15 mouse cellular contexts compared by ENCODE assay signal in genomic region chr1:86217976-86218375, GRCm38 (mm10).
DNase-seq lines count a peak whose midpoint lies in the region; ATAC-seq and TF ChIP-seq lines count a peak whose summit lies in the region.
"Had no signal": no experiment of that assay in that cellular context is flagged by ENCODE, and none has a peak within 500 bp of the region (broad histone marks: within the 10 kb centered on the region; RNA-seq: fewer than 3 reads in every experiment).

No protein-coding gene starts in this region.

- no peak overlapping the region for H3K4me3 ChIP-seq in kidney, postnatal 0 days (replicated peaks; ENCODE audit: low read depth, low read length)
- H3K4me3 ChIP-seq in bone marrow, adult 2 months (replicated peaks; ENCODE audit: control insufficient read depth, low read depth, low read length): no peak overlapping the region
- H3K4me3 ChIP-seq: midbrain, embryonic 10.5 days; myocyte had no signal

- H3K4me1 ChIP-seq in kidney, postnatal 0 days (replicated peaks; ENCODE audit: insufficient read depth, low read length): no peaks in the 10 kb centered on the region
- H3K4me1 ChIP-seq in bone marrow, adult 2 months (ENCODE audit: control insufficient read depth, insufficient read depth, low read length): peaks cover 18% of the 10 kb centered on the region
- H3K4me1 ChIP-seq: midbrain, embryonic 10.5 days had no signal

- TF ChIP-seq CTCF in kidney, postnatal 0 days (IDR thresholded peaks at IDR 0.05; ENCODE audit: low read depth): no peak
- TF ChIP-seq CTCF in bone marrow, adult 2 months (IDR thresholded peaks at IDR 0.05; ENCODE audit: control insufficient read depth, insufficient read depth, low read length): no peak

- 27% methylated on average over 6 of the region's 6 CpGs for WGBS in kidney, postnatal 0 days
- WGBS in bone marrow, adult 2 months: 18% methylated on average over 6 of the region's 6 CpGs

- no peak overlapping the region for H3K9ac ChIP-seq in kidney, postnatal 0 days (ENCODE audit: low read depth, low read length)
- H3K9ac ChIP-seq: liver, embryonic 14.5 days had no signal

- H3K27me3 ChIP-seq in kidney, postnatal 0 days (ENCODE audit: insufficient read depth, low read length): no peaks in the 10 kb centered on the region

- H3K36me3 ChIP-seq in kidney, postnatal 0 days (ENCODE audit: insufficient read depth, low read length): peaks cover 9% of the 10 kb centered on the region; the same call in 1 of the 2 replicates

- no peak for DNase-seq in kidney, postnatal 0 days (ENCODE audit: low spot score)
- no peak for DNase-seq in kidney, postnatal 10 days
- peak; percentile 24 for DNase-seq in forelimb bud, embryonic 11.5 days (ENCODE audit: low read depth, low spot score)
- DNase-seq in retina, postnatal 1 day: peak; percentile 65
- DNase-seq in gastrocnemius, adult 8-10 months (ENCODE audit: low spot score in 2 of 2): no peak
- DNase-seq in thymus, postnatal 36 days: no peak
- no peak for DNase-seq in MN1 (ENCODE audit: low spot score)
- DNase-seq: cerebellum, adult 9-10 months; heart, adult 11 months had no signal

- no peak overlapping the region for H3K4me2 ChIP-seq in kidney, postnatal 0 days (ENCODE audit: low read length)

- peak; percentile 54; the same call in 1 of the 2 replicates for ATAC-seq in kidney, postnatal 0 days (replicated peaks; ENCODE audit: low FRiP score, low read depth)
- ATAC-seq: forebrain, embryonic 16.5 days; hindbrain, postnatal 0 days had no signal

- H3K27ac ChIP-seq in kidney, postnatal 0 days: peak overlapping the region; percentile 37; the same call in 1 of the 2 replicates
- peak overlapping the region; percentile 23 for H3K27ac ChIP-seq in bone marrow, adult 2 months (ENCODE audit: control insufficient read depth, insufficient read depth, low read depth, low read length, poor library complexity)
- H3K27ac ChIP-seq: hindbrain, postnatal 0 days; liver, embryonic 14.5 days; midbrain, embryonic 10.5 days had no signal

- TF ChIP-seq POLR2A in bone marrow, adult 2 months (IDR thresholded peaks at IDR 0.05; ENCODE audit: borderline replicate concordance, control insufficient read depth, low read depth, low read length): no peak

- no peaks in the 10 kb centered on the region for H3K9me3 ChIP-seq in kidney, postnatal 0 days (replicated peaks; ENCODE audit: low read length)
- H3K9me3 ChIP-seq: midbrain, embryonic 10.5 days had no signal

Comparison
In these comparisons a context has a peak if more than half of its experiments do, and no peak if none do; other contexts are left out.
1. DNase-seq: peak in forelimb bud, embryonic 11.5 days (single experiment) and retina, postnatal 1 day (single experiment); none in kidney, postnatal 0 days (single experiment), kidney, postnatal 10 days (single experiment), gastrocnemius, adult 8-10 months (0 of 2), thymus, postnatal 36 days (0 of 2) and MN1 (single experiment).